Mouse (Mus musculus): ENCODE results near the gene Opcml.

DNA sequence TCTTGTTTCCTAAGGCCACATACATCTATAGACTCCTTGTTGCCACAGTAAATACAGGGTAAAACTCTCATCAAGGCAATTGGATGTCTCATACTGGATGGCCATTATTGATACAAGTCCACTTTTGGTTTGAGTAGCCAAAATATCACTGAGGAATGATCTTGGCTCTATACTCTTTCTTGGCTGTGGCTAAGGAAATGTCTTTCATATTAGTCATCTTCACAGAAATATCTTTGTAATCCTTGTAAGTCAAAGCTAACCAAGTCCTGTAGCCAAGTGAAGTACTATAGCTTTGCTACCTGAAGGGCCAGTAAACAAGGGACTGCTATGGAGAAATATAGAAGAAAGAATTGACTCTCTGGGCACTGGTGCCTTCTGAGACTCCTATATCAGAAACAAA, 192.0 kb downstream of the Opcml start:
- TF ChIP-seq CTCF (IDR thresholded peaks at IDR 0.05; ENCODE audit: low read depth) (no peak), EP300 (IDR thresholded peaks at IDR 0.05; ENCODE audit: low read depth) (no peak)
